Mouse (Mus musculus): ENCODE data around the gene Eya2.

The Eya2 gene

GRCm38 (mm10) chr2:165653001-165653921 lies 58.4 kb downstream of the Eya2 start:
- DNase-seq, result no peak

- DNase-seq, result no peak
Observed at GRCm38 (mm10) chr2:165654151-165654550, 59.3 kb downstream of the Eya2 start.

- no peak for DNase-seq
Observed at GRCm38 (mm10) chr2:165654696-165655491, 60.1 kb downstream of the Eya2 start.

- DNase-seq, result no peak
Observed at GRCm38 (mm10) chr2:165656541-165656940, 61.7 kb downstream of the Eya2 start.

GRCm38 (mm10) chr2:165656956-165657355 lies 62.1 kb downstream of the Eya2 start:
- no peak for DNase-seq

- no peak for DNase-seq
Observed at GRCm38 (mm10) chr2:165659552-165659951, 64.7 kb downstream of the Eya2 start.

GRCm38 (mm10) chr2:165663266-165663665 lies 68.4 kb downstream of the Eya2 start:
- DNase-seq, result no peak

GRCm38 (mm10) chr2:165664648-165665047 lies 69.8 kb downstream of the Eya2 start:
- DNase-seq, result no peak

GRCm38 (mm10) chr2:165665176-165665575 lies 70.3 kb downstream of the Eya2 start:
- no peak for DNase-seq

- no peak for DNase-seq
Observed at GRCm38 (mm10) chr2:165667096-165667495, 72.3 kb downstream of the Eya2 start.

GRCm38 (mm10) chr2:165682719-165683118 lies 87.9 kb downstream of the Eya2 start:
- DNase-seq, result no peak

GRCm38 (mm10) chr2:165687516-165687915 lies 92.7 kb downstream of the Eya2 start:
- DNase-seq, result no peak

- no peak for DNase-seq
Observed at GRCm38 (mm10) chr2:165688896-165689295, 94.1 kb downstream of the Eya2 start.

GRCm38 (mm10) chr2:165691016-165691415 lies 96.2 kb downstream of the Eya2 start:
- no peak for DNase-seq

- DNase-seq, result no peak
Observed at GRCm38 (mm10) chr2:165692944-165693660, 98.3 kb downstream of the Eya2 start.

- no peak for DNase-seq
Observed at GRCm38 (mm10) chr2:165694767-165695166, 99.9 kb downstream of the Eya2 start.

- no peak for DNase-seq
Observed at GRCm38 (mm10) chr2:165700252-165700908, 105.5 kb downstream of the Eya2 start.

- no peak for DNase-seq
Observed at GRCm38 (mm10) chr2:165703033-165703805, 108.4 kb downstream of the Eya2 start.

- no peak for DNase-seq
Observed at GRCm38 (mm10) chr2:165708266-165708665, 113.4 kb downstream of the Eya2 start.

- no peak for DNase-seq
Observed at GRCm38 (mm10) chr2:165716688-165717087, 121.9 kb downstream of the Eya2 start.
